Mouse (Mus musculus): ENCODE data around the gene 1700001P01Rik.

- TF ChIP-seq CTCF (IDR thresholded peaks at IDR 0.05; ENCODE audit: borderline replicate concordance, control insufficient read depth, extremely low read depth, insufficient read depth, low read length, poor library complexity) (no peak), POLR2A (IDR thresholded peaks at IDR 0.05; ENCODE audit: control insufficient read depth, extremely low read depth, insufficient read depth, low read length, poor library complexity) (no peak)
Measured at GRCm38 (mm10) chr11:97733689-97734088, 42.0 kb downstream of the 1700001P01Rik start.

Measured in thymus, adult 2 months (tissue).